Mouse (Mus musculus) E14TG2a.4 (cell line): ENCODE data around the gene Wnk1.

Source experiments
- CTCF ChIP-seq: conservative IDR thresholded peaks from 2 replicates; pipeline ENCODE4 v1.5.1; 2014; ENCODE audit warnings: low read length
- POU5F1 ChIP-seq: IDR thresholded peaks from 2 replicates; pipeline ENCODE4 v1.6.1; 2014; ENCODE audit warnings: low read length, borderline replicate concordance

DNA sequence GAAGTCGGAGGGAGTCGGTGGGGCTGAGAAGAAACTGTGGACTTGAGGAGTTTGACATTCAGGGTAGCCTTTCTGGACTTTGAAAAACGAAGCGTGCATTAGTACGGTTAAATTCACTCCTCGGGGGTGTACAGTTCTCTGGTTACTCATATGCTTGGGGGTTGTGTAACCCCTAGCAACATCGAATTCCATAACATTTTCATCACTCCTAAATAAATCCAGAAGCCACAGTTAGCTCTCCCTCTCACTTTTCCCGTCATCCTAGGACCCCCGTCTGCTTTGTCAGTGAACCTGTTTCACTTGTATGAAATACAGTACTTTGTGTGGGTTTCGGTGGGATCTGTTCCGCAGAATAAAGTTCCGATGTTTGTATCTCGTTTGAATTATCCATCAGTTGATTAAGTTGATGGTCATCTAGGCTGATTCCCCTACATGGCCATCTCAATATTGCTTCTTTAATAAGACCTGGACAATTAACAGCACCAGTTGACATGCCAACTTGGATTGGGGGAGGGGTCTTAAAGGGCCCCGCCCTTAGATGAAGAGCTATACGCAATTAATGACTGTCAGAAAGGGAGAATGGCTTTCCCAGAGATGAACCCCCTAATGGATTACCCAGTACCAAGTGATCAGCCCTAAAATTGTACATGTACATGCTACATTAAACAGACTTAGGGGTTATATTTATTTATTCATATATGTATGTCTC is 135.2 kb downstream of the Wnk1 start:
- TF ChIP-seq CTCF (no peak), POU5F1 (no peak)
